Mouse (Mus musculus) lung, postnatal 0 days (tissue): ENCODE results near the gene Gm44503. TPM values are rescaled to one million over a fixed set of nuclear protein-coding genes. Genes with fewer than 3 reads are reported as not detected.

Experiments
- ATAC-seq: fragments of 200-750 bp; cut with Nextera tagmentation; 2 replicates; pipeline ENCODE4 v1.8.0; 2017; ENCODE audit warnings: moderate library complexity
- DNase-seq: peaks from one replicate; pipeline ENCODE4 v3.0.0-alpha.2; 2016; ENCODE audit warnings: low spot score
- H3K27ac ChIP-seq: fragments of 300-500 bp; sonication (generic); 2 replicates; pipeline ENCODE4 v1.5.1; 2014; ENCODE audit warnings: antibody characterized with exemption, mild to moderate bottlenecking, low read length, mixed read lengths
- H3K27me3 ChIP-seq: fragments of 300-500 bp; sonication (generic); replicated peaks from 2 replicates; pipeline ENCODE4 v1.6.1; 2014; ENCODE audit warnings: low read length, mixed read lengths; ENCODE audit not compliant: insufficient read depth
- H3K36me3 ChIP-seq: fragments of 300-500 bp; sonication (generic); 2 replicates; pipeline ENCODE4 v1.6.1; 2014; ENCODE audit warnings: low read length, mixed read lengths; ENCODE audit not compliant: insufficient read depth
- H3K4me1 ChIP-seq: fragments of 300-500 bp; sonication (generic); 2 replicates; pipeline ENCODE4 v1.6.1; 2014; ENCODE audit warnings: antibody characterized with exemption, low read depth, low read length, mixed read lengths; ENCODE audit not compliant: insufficient read depth
- H3K4me2 ChIP-seq: fragments of 300-500 bp; sonication (generic); replicated peaks from 2 replicates; pipeline ENCODE4 v1.6.1; 2014; ENCODE audit warnings: low read depth, mild to moderate bottlenecking, low read length, moderate library complexity, mixed read lengths
- H3K4me3 ChIP-seq: fragments of 300-500 bp; sonication (generic); 2 replicates; pipeline ENCODE4 v1.5.1; 2014; ENCODE audit warnings: low read depth, low read length
- H3K9ac ChIP-seq: fragments of 300-500 bp; sonication (generic); replicated peaks from 2 replicates; pipeline ENCODE4 v1.6.1; 2014; ENCODE audit warnings: low read depth, mild to moderate bottlenecking
- H3K9me3 ChIP-seq: fragments of 300-500 bp; sonication (generic); 2 replicates; pipeline ENCODE4 v1.6.1; 2016; ENCODE audit warnings: low read length, mixed read lengths
- CTCF ChIP-seq: IDR thresholded peaks from 2 replicates; pipeline ENCODE4 v1.5.1; 2016; ENCODE audit warnings: antibody characterized with exemption, mild to moderate bottlenecking
- EP300 ChIP-seq: IDR thresholded peaks from 2 replicates; pipeline ENCODE4 v1.6.1; 2016; ENCODE audit warnings: antibody characterized with exemption, mild to moderate bottlenecking, control low read depth
- WGBS: fragments of 180-500 bp; shearing (Covaris S2); extraction: QIAGEN DNeasy Blood & Tissue Kit; methylation state at CpG from one replicate; pipeline ENCODE4 v1.1.7; 2014; 5-methylcytosine and 5-hydroxymethylcytosine counted together
- polyA plus RNA-seq: library from polyadenylated mRNA; unstranded; fragments of >200 nt; fragmentation: Nextera tagmentation; extraction: Ambion mirVana; gene quantifications from 2 replicates; pipeline ENCODE4 v1.2.1, GENCODE M21; 2015

Gene Gm44503
- polyA plus RNA-seq, 1 experiment from 2014 or later, result not detected

- no peaks in the 10 kb centered on the region for H3K9me3 ChIP-seq
- no peak overlapping the region for H3K9ac ChIP-seq
- peak; percentile 29 for DNase-seq
- H3K36me3 ChIP-seq, result peaks cover 17% of the 10 kb centered on the region; the same call in 1 of the 2 replicates
- H3K27me3 ChIP-seq, result no peaks in the 10 kb centered on the region
- no peak overlapping the region for H3K27ac ChIP-seq
- H3K4me1 ChIP-seq, result no peaks in the 10 kb centered on the region
- WGBS, result 82% methylated on average over 5 of the region's 5 CpGs
- no peak overlapping the region for H3K4me2 ChIP-seq
- TF ChIP-seq CTCF, result no peak
- TF ChIP-seq EP300, result no peak
- peak; percentile 61; the same call in 1 of the 2 replicates for ATAC-seq
- no peak overlapping the region for H3K4me3 ChIP-seq
Observed at GRCm38 (mm10) chr9:73020566-73021097, 62.0 kb downstream of the Gm44503 start.

GRCm38 (mm10) chr9:73025818-73026636, 67.4 kb downstream of the Gm44503 start:
- no peak for DNase-seq
- peak; percentile 50 for ATAC-seq
- Histone ChIP-seq H3K9ac (no peak overlapping the region), H3K4me2 (no peak overlapping the region), H3K27ac (no peak overlapping the region), H3K36me3 (0 out of 2 replicates have a peak, but pooled peaks cover 3% of the 10 kb centered on the region), H3K9me3 (no peaks in the 10 kb centered on the region), H3K4me3 (no peak overlapping the region), H3K27me3 (no peaks in the 10 kb centered on the region), H3K4me1 (no peaks in the 10 kb centered on the region)
- TF ChIP-seq CTCF (no peak), EP300 (no peak)
- 28% methylated on average over 15 of the region's 17 CpGs for WGBS

- Histone ChIP-seq H3K36me3 (peaks cover 9% of the 10 kb centered on the region; the same call in 1 of the 2 replicates), H3K27ac (no peak overlapping the region), H3K4me1 (no peaks in the 10 kb centered on the region), H3K4me2 (no peak overlapping the region), H3K27me3 (no peaks in the 10 kb centered on the region), H3K9me3 (no peaks in the 10 kb centered on the region), H3K9ac (no peak overlapping the region), H3K4me3 (no peak overlapping the region)
- WGBS, result 91% methylated on average over 1 of the region's 1 CpGs
- ATAC-seq (no peak), DNase-seq (no peak)
- no peak for TF ChIP-seq CTCF
- TF ChIP-seq EP300, result no peak
Observed at GRCm38 (mm10) chr9:73030443-73030842, 71.8 kb downstream of the Gm44503 start.

- TF ChIP-seq EP300, result no peak
- TF ChIP-seq CTCF, result no peak
- DNase-seq (no peak), ATAC-seq (no peak)
- Histone ChIP-seq H3K27me3 (no peaks in the 10 kb centered on the region), H3K9ac (no peak overlapping the region), H3K9me3 (no peaks in the 10 kb centered on the region), H3K4me2 (no peak overlapping the region), H3K4me3 (no peak overlapping the region), H3K36me3 (peaks cover 9% of the 10 kb centered on the region; the same call in 1 of the 2 replicates), H3K27ac (no peak overlapping the region), H3K4me1 (no peaks in the 10 kb centered on the region)
- WGBS, result 68% methylated on average over 4 of the region's 4 CpGs
Observed at GRCm38 (mm10) chr9:73031421-73031820, 72.8 kb downstream of the Gm44503 start.

GRCm38 (mm10) chr9:73033406-73033805, 74.8 kb downstream of the Gm44503 start:
- Histone ChIP-seq H3K27me3 (no peaks in the 10 kb centered on the region), H3K36me3 (peaks cover 9% of the 10 kb centered on the region; the same call in 1 of the 2 replicates), H3K4me2 (no peak overlapping the region), H3K27ac (no peak overlapping the region), H3K9ac (no peak overlapping the region), H3K4me1 (no peaks in the 10 kb centered on the region), H3K4me3 (no peak overlapping the region), H3K9me3 (no peaks in the 10 kb centered on the region)
- 90% methylated on average over 1 of the region's 1 CpGs for WGBS
- peak; percentile 25 for TF ChIP-seq CTCF
- no peak for TF ChIP-seq EP300
- DNase-seq, result no peak
- no peak for ATAC-seq

GRCm38 (mm10) chr9:73039222-73039945, 80.7 kb downstream of the Gm44503 start:
- Histone ChIP-seq H3K9ac (peak overlapping the region; percentile 74), H3K4me3 (peak overlapping the region; percentile 77), H3K4me1 (peaks cover 9% of the 10 kb centered on the region), H3K9me3 (no peaks in the 10 kb centered on the region), H3K4me2 (peak overlapping the region; percentile 75), H3K36me3 (no peaks in the 10 kb centered on the region), H3K27ac (peak overlapping the region; percentile 76), H3K27me3 (no peaks in the 10 kb centered on the region)
- 1% methylated on average over 49 of the region's 49 CpGs for WGBS
- no peak for TF ChIP-seq CTCF
- peak; percentile 13; the same call in 1 of the 2 replicates for TF ChIP-seq EP300
- DNase-seq, result peak; percentile 93
- ATAC-seq, result peak; percentile 88
